Mouse (Mus musculus) cerebellum, adult 2 months (tissue): Measurements from ENCODE around the gene Cbx2. TPM values are rescaled to one million over a fixed set of nuclear protein-coding genes. Genes with fewer than 3 reads are reported as not detected.
A peak's percentile ranks its signal among the peaks of the same experiment; 100 is the strongest.

ENCODE experiments used
- DNase-seq, 2 experiments: peaks; one replicate each; pipeline ENCODE4 v3.0.0; 2021
- H3K27ac ChIP-seq: fragments of 200-500 bp; 2 replicates; pipeline ENCODE4 v1.5.1; 2012; ENCODE audit warnings: low read length, control low read depth, inconsistent platforms; ENCODE audit not compliant: insufficient read depth
- H3K27me3 ChIP-seq: fragments of 200-500 bp; 2 replicates; pipeline ENCODE4 v1.6.1; 2012; ENCODE audit warnings: inconsistent platforms, mild to moderate bottlenecking, low read length, moderate library complexity; ENCODE audit not compliant: control insufficient read depth, insufficient read depth
- H3K4me1 ChIP-seq: fragments of 200-500 bp; 2 replicates; pipeline ENCODE4 v1.6.1; 2011; ENCODE audit warnings: low read length; ENCODE audit not compliant: control insufficient read depth, insufficient read depth
- H3K4me3 ChIP-seq: fragments of 200-500 bp; replicated peaks from 2 replicates; pipeline ENCODE3; 2011; ENCODE audit warnings: mild to moderate bottlenecking, low read depth, low read length, control low read depth; ENCODE audit not compliant: insufficient read depth
- CTCF ChIP-seq: fragments of 200-500 bp; IDR thresholded peaks from 2 replicates; pipeline ENCODE4 v1.5.1; 2011; ENCODE audit warnings: low read depth, mild to moderate bottlenecking, control low read depth, low read length, moderate library complexity, borderline replicate concordance; ENCODE audit not compliant: insufficient read depth
- POLR2A ChIP-seq: fragments of 200-500 bp; IDR thresholded peaks from 2 replicates; pipeline ENCODE4 v1.6.1; 2011; ENCODE audit warnings: low read length, control low read depth, borderline replicate concordance; ENCODE audit not compliant: insufficient read depth
- WGBS: fragments of 180-500 bp; shearing (Covaris S2); methylation state at CpG from one replicate; pipeline ENCODE4 v1.1.7; 2018; 5-methylcytosine and 5-hydroxymethylcytosine counted together
- polyA plus RNA-seq: library from polyadenylated mRNA; depleted of rRNA; stranded (reverse); fragments of >200 nt; gene quantifications from 2 replicates; pipeline ENCODE4 v1.2.3, GENCODE M21; 2012; rRNA removed

Gene Cbx2
- polyA plus RNA-seq, 1 experiment, result 4.1 TPM

DNA sequence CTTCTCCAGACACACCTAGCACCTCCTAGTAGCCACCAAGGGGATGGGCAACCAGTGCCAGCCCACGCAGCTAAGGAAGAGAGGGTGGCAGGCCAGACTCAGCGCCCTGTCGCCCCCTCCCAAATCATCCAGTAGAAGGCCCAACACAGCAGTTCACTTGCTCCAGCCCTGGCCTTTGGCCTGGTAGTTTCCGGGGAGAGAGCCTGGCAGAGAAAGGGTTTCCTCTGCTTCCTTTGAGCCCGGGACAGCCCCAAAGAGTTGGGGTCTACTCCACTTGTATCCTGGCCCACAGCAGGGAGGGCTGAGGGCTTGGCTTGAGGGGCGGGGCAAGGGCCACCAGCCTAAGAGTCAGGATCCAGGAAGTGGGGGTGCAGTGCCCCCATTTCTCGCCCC lies 56.7 kb downstream of the Cbx2 start:
- TF ChIP-seq POLR2A, result no peak
- no peak for TF ChIP-seq CTCF
- DNase-seq, result no peak
- no peaks in the 10 kb centered on the region for H3K27me3 ChIP-seq
- peak overlapping the region; percentile 4; the same call in 1 of the 2 replicates for H3K27ac ChIP-seq
- H3K4me1 ChIP-seq, result peaks cover 45% of the 10 kb centered on the region
- H3K4me3 ChIP-seq, result no peak overlapping the region
- WGBS, result 44% methylated on average over 7 of the region's 7 CpGs

DNA sequence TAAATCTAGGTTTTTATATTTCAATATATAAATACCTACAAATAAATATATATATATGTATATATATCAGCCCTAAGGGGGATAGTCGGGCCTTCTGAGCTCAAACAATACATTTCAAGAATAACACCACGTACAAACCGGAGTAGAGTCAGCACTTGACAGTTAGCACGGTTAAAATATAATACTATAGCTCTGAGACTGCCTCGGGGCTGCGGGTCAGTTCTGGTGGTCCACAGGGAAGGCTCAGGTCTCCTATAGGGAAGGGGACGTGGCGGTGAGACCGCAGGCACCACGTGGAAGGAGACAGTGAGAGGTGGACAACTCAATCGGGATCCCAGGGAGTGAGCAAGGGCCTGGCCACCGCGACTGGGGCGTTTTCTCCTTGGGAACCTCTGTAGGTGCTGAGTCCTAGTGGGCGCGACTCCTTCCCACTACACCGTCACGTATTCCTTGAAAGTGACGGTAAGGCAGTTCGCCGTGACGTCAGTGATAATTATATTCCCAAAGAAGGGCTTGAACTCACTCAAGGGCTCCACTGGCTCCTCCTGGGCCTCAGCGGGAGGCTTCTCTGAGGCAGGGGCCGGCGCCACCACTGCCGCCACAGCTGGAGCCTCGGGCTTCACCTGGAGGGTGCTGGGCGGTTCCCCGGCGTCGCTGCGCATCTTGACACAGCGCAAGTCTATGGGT lies 57.8 kb downstream of the Cbx2 start:
- no peak overlapping the region for H3K4me3 ChIP-seq
- WGBS, result 74% methylated on average over 33 of the region's 33 CpGs
- no peak overlapping the region for H3K27ac ChIP-seq
- TF ChIP-seq CTCF, result no peak
- peaks cover 45% of the 10 kb centered on the region for H3K4me1 ChIP-seq
- DNase-seq, result no peak
- H3K27me3 ChIP-seq, result no peaks in the 10 kb centered on the region

Other genes with a start within 250 kb of the Cbx2 start
- gene Rbfox3, start 111.4 kb upstream of the Cbx2 start, polyA plus RNA-seq, result 163 and 201 TPM in 2 replicates
- not detected in 2 replicates for gene Enpp7, start 34.8 kb upstream of the Cbx2 start, polyA plus RNA-seq
- gene Cbx8, start 18.0 kb downstream of the Cbx2 start, polyA plus RNA-seq, result 8.7 and 10.5 TPM in 2 replicates
- gene Cbx4, start 63.3 kb downstream of the Cbx2 start, polyA plus RNA-seq, result 50.1 and 57.6 TPM in 2 replicates
- gene Tbc1d16, start 205.5 kb downstream of the Cbx2 start, polyA plus RNA-seq, result 32.5 and 37.8 TPM in 2 replicates
- 1.9 and 2.4 TPM in 2 replicates for gene Ccdc40, start 205.6 kb downstream of the Cbx2 start, polyA plus RNA-seq
- 233 and 246 TPM in 2 replicates for gene Gaa, start 244.9 kb downstream of the Cbx2 start, polyA plus RNA-seq